Mouse (Mus musculus): ENCODE data around the gene Lamp1.

DNA sequence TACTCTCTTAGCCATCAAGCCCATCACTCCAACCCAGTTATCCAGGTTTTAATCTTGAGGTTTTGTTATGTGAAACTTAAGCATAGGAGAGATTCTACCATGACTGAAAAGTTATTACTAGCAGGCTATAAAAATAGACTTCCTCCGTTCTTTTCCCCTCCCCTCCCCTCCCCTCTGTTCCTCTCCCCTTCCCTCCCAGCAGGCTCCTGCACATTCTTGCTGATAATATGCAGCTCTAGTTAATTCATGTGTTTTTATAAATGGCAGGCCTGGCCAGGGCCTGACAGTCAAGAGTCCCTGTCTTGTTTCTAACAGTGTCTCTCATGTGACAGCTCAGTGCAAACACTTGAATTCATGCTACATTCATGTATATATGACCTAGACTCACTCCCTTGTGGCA is 11.5 kb downstream of the Lamp1 start:
- no peak for TF ChIP-seq POLR2A (IDR thresholded peaks at IDR 0.05; ENCODE audit: borderline replicate concordance, insufficient read depth, low read length)
- no peak for TF ChIP-seq CTCF (IDR thresholded peaks at IDR 0.05; ENCODE audit: borderline replicate concordance, insufficient read depth, low read depth, low read length)

Data from cerebellum, adult 2 months (tissue).